Mouse (Mus musculus) hindbrain, embryonic 10.5 days (tissue): Measurements from ENCODE around the gene Mef2c. TPM values are rescaled to one million over a fixed set of nuclear protein-coding genes. Genes with fewer than 3 reads are reported as not detected.

ENCODE experiments used
- DNase-seq: peaks from one replicate; pipeline ENCODE4 v3.0.0-alpha.2; 2017; ENCODE audit warnings: low spot score
- H3K27ac ChIP-seq: fragments of 300-500 bp; sonication (generic); 2 replicates; pipeline ENCODE4 v1.5.1; 2016; ENCODE audit warnings: mild to moderate bottlenecking, moderate library complexity
- H3K27me3 ChIP-seq: fragments of 300-500 bp; sonication (generic); 2 replicates; pipeline ENCODE4 v1.6.1; 2016; ENCODE audit warnings: mild to moderate bottlenecking; ENCODE audit not compliant: poor library complexity, insufficient read depth, severe bottlenecking
- H3K36me3 ChIP-seq: fragments of 300-500 bp; sonication (generic); 2 replicates; pipeline ENCODE4 v1.6.1; 2016; ENCODE audit warnings: mild to moderate bottlenecking, moderate library complexity
- H3K4me1 ChIP-seq: fragments of 300-500 bp; sonication (generic); replicated peaks from 2 replicates; pipeline ENCODE4 v1.6.1; 2016; ENCODE audit warnings: mild to moderate bottlenecking
- H3K4me3 ChIP-seq: fragments of 300-500 bp; sonication (generic); 2 replicates; pipeline ENCODE4 v1.5.1; 2016; ENCODE audit warnings: mild to moderate bottlenecking, moderate library complexity
- H3K9me3 ChIP-seq: fragments of 300-500 bp; sonication (generic); 2 replicates; pipeline ENCODE4 v1.6.1; 2016; ENCODE audit warnings: mild to moderate bottlenecking, moderate library complexity
- WGBS: fragments of 180-500 bp; shearing (Covaris S2); methylation state at CpG from one replicate; pipeline ENCODE4 v1.1.7; 2016; 5-methylcytosine and 5-hydroxymethylcytosine counted together
- polyA plus RNA-seq: library from polyadenylated mRNA; unstranded; fragments of >200 nt; fragmentation: Nextera tagmentation; extraction: Ambion mirVana; gene quantifications from 2 replicates; pipeline ENCODE4 v1.2.1, GENCODE M21; 2016

Mef2c gene
- polyA plus RNA-seq, 1 experiment from 2014 or later = 17.3 TPM

- WGBS = 95% methylated on average over 3 of the region's 3 CpGs
Measured at GRCm38 (mm10) chr13:83497708-83498107, 6.1 kb upstream of the Mef2c start.

GRCm38 (mm10) chr13:83499526-83499925, 4.3 kb upstream of the Mef2c start:
- Histone ChIP-seq H3K36me3 (no peaks in the 10 kb centered on the region), H3K27ac (no peak overlapping the region), H3K9me3 (no peaks in the 10 kb centered on the region), H3K4me1 (no peaks in the 10 kb centered on the region), H3K27me3 (no peaks in the 10 kb centered on the region), H3K4me3 (no peak overlapping the region)
- 46% methylated on average over 4 of the region's 4 CpGs for WGBS
- no peak for DNase-seq

More at GRCm38 (mm10) chr13:83497708-83498107, 6.1 kb upstream of the Mef2c start:
- H3K9me3 ChIP-seq = no peaks in the 10 kb centered on the region
- no peaks in the 10 kb centered on the region for H3K36me3 ChIP-seq
- no peaks in the 10 kb centered on the region for H3K27me3 ChIP-seq
- no peak overlapping the region for H3K4me3 ChIP-seq
- H3K4me1 ChIP-seq = no peaks in the 10 kb centered on the region
- H3K27ac ChIP-seq = no peak overlapping the region
- no peak for DNase-seq

- H3K36me3 ChIP-seq = no peaks in the 10 kb centered on the region
- H3K9me3 ChIP-seq = no peaks in the 10 kb centered on the region
- no peak for DNase-seq
- no peaks in the 10 kb centered on the region for H3K27me3 ChIP-seq
- H3K4me1 ChIP-seq = no peaks in the 10 kb centered on the region
- WGBS = 91% methylated on average over 1 of the region's 1 CpGs
- H3K27ac ChIP-seq = no peak overlapping the region
- no peak overlapping the region for H3K4me3 ChIP-seq
Measured at GRCm38 (mm10) chr13:83507687-83508086, 3.9 kb downstream of the Mef2c start.

DNA sequence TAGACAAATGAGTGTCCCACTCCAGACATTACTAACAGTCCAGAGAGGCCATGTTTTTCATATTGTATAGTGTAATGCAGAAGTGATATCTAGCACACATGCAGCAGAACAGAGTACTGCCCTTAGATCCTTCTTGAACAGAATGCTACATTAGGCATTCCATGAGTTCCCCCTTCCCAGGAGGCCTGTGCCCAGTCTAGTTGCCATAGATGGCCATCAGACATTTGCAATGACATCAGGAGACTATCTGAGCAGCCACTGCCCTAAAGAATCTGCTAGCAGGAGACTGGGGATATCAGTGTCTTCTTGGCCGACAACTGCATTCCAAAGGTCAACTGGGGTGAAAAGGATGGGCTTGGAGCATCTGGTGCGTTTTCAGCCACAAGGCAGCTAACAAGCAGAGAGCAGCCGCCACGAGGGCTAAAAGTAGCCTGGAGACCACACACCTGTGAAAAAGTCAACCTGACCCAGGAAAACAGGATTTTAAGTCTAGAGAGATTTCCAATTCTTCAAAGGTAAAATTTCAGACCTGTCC, 11.2 kb downstream of the Mef2c start:
- Histone ChIP-seq H3K4me1 (peaks cover 6% of the 10 kb centered on the region; the same call in 1 of the 2 replicates), H3K27ac (no peak overlapping the region), H3K27me3 (no peaks in the 10 kb centered on the region), H3K36me3 (no peaks in the 10 kb centered on the region), H3K9me3 (no peaks in the 10 kb centered on the region), H3K4me3 (no peak overlapping the region)
- no peak for DNase-seq
- 53% methylated on average over 4 of the region's 4 CpGs for WGBS

- Histone ChIP-seq H3K27ac (peak overlapping the region; percentile 94), H3K4me1 (peaks cover 6% of the 10 kb centered on the region; the same call in 1 of the 2 replicates), H3K4me3 (peak overlapping the region; percentile 69), H3K36me3 (no peaks in the 10 kb centered on the region), H3K27me3 (0 out of 2 replicates have a peak, but pooled peaks cover 7% of the 10 kb centered on the region), H3K9me3 (no peaks in the 10 kb centered on the region)
- under 1% methylated on average over 26 of the region's 27 CpGs for WGBS
- DNase-seq = peak; percentile 81
Measured at GRCm38 (mm10) chr13:83517660-83518609, 14.1 kb downstream of the Mef2c start.

DNA sequence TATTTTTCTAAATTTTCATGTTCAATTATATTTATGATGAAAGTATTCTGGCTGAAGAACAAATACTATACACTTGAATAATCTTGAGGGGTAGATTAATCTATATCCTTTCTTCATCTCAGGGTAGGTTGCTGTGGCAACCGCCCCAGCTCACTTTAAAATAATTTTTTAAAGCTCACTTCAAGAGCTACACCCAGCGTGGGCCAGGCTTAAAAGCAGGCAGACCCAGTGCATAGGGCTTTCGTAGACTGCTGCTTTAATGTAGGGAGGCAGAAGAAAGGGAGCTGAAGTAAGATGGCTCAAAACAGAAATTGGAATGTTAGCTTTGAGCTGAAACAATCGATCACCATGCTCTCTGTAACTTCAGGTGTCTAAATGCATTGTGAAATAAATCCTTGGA, 17.0 kb downstream of the Mef2c start:
- Histone ChIP-seq H3K4me1 (peaks cover 16% of the 10 kb centered on the region; the same call in 1 of the 2 replicates), H3K9me3 (no peaks in the 10 kb centered on the region), H3K36me3 (no peaks in the 10 kb centered on the region), H3K4me3 (no peak overlapping the region), H3K27ac (no peak overlapping the region), H3K27me3 (peaks cover 18% of the 10 kb centered on the region; the same call in 1 of the 2 replicates)
- 71% methylated on average over 4 of the region's 4 CpGs for WGBS
- no peak for DNase-seq

- H3K36me3 ChIP-seq = no peaks in the 10 kb centered on the region
- DNase-seq = peak; percentile 72
- H3K9me3 ChIP-seq = no peaks in the 10 kb centered on the region
- 1% methylated on average over 35 of the region's 35 CpGs for WGBS
- H3K4me1 ChIP-seq = peaks cover 16% of the 10 kb centered on the region; the same call in 1 of the 2 replicates
- peaks cover 22% of the 10 kb centered on the region; the same call in 1 of the 2 replicates for H3K27me3 ChIP-seq
- H3K27ac ChIP-seq = peak overlapping the region; percentile 82; the same call in 1 of the 2 replicates
- H3K4me3 ChIP-seq = peak overlapping the region; percentile 65
Measured at GRCm38 (mm10) chr13:83523232-83523969, 19.6 kb downstream of the Mef2c start.

GRCm38 (mm10) chr13:83524159-83524901, 20.5 kb downstream of the Mef2c start:
- no peaks in the 10 kb centered on the region for H3K9me3 ChIP-seq
- peak; percentile 74 for DNase-seq
- peak overlapping the region; percentile 65 for H3K4me3 ChIP-seq
- H3K36me3 ChIP-seq = no peaks in the 10 kb centered on the region
- peaks cover 22% of the 10 kb centered on the region; the same call in 1 of the 2 replicates for H3K27me3 ChIP-seq
- peak overlapping the region; percentile 82 for H3K27ac ChIP-seq
- peaks cover 10% of the 10 kb centered on the region; the same call in 1 of the 2 replicates for H3K4me1 ChIP-seq
- WGBS = 1% methylated on average over 43 of the region's 43 CpGs

DNA sequence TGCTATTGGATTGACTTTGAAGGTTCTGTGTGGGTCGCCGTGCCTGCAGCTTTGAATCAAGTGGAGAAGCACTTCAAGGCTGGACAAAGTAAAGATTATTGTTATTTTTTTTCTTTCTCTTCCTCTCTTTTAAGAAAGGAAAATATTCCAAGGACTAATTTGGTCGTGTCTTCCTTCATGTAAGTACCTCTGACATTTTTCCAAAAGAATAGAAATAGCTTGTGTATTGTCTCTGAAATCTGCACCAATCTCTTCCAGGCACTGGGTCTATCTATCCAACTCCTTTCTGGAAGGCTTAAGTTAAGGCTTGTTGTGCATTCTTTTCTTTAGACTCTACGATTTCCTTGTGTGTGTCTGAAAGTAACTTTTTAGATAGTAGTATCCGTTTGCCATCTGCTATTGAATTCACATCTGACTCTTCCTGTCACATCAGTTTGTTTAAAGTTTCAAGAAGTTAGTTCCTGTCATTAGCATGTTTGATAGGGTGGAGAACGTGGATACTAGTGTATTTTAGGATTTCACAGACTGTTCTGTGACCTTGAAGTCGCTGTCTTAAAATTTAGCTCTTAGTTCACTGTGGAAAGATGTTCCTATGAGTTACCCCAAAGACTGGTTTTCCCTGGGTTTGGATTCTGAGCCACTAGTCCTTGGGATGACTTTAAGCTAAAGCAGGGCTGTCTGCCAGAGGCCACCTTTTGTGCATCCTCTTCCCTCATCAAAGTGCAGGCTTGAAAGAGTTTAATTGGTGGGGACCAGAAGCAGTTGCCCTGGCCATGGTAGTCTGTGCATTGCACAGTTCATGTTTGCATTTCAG, 21.3 kb downstream of the Mef2c start:
- Histone ChIP-seq H3K36me3 (no peaks in the 10 kb centered on the region), H3K27me3 (peaks cover 22% of the 10 kb centered on the region; the same call in 1 of the 2 replicates)
- DNase-seq = no peak

DNA sequence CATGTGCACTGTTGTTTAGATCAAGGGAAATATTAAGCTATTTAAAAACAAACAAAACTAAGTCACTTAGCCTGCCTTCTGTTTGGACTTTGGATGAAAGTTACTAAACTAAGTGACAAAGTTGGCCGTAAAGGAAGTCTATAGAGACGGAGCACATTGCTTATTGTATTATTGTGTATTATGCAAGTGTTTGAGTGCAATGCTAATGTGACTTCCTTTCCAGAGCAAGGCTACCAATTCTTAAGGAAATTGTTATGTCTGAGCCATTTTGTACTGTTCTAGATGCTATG, 21.8 kb downstream of the Mef2c start:
- H3K27ac ChIP-seq = peak overlapping the region; percentile 40; the same call in 1 of the 2 replicates
- DNase-seq = no peak
- no peaks in the 10 kb centered on the region for H3K36me3 ChIP-seq
- H3K27me3 ChIP-seq = peaks cover 22% of the 10 kb centered on the region; the same call in 1 of the 2 replicates
- H3K4me1 ChIP-seq = peaks cover 10% of the 10 kb centered on the region; the same call in 1 of the 2 replicates
- peak overlapping the region; percentile 65 for H3K4me3 ChIP-seq
- 69% methylated on average over 2 of the region's 2 CpGs for WGBS
- no peaks in the 10 kb centered on the region for H3K9me3 ChIP-seq

More for the DNA sequence above, 21.3 kb downstream of the Mef2c start:
- WGBS = 17% methylated on average over 7 of the region's 7 CpGs
- Histone ChIP-seq H3K9me3 (no peaks in the 10 kb centered on the region), H3K27ac (peak overlapping the region; percentile 82), H3K4me3 (peak overlapping the region; percentile 65), H3K4me1 (peaks cover 10% of the 10 kb centered on the region; the same call in 1 of the 2 replicates)

DNA sequence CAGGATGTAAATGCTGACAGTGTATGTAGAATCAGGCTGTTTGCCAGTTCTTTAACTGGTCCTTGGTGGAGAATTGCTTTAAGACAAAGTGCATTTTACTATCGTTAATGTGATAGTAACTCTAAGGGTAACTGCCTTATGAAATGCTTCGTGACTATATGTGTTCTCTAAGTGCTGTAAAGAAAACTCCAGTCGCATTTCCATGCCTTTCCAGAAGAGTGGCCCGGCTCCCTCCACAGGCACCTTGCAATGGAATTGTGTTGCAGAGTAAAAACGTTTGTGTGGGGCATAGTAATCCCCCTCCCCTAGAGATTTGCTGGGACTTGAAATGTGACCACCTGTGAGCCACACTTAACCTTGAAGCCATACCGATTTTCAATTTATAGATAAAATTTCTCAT, 22.2 kb downstream of the Mef2c start:
- H3K4me3 ChIP-seq = peak overlapping the region; percentile 65
- peaks cover 20% of the 10 kb centered on the region; the same call in 1 of the 2 replicates for H3K27me3 ChIP-seq
- H3K9me3 ChIP-seq = no peaks in the 10 kb centered on the region
- no peaks in the 10 kb centered on the region for H3K36me3 ChIP-seq
- H3K27ac ChIP-seq = no peak overlapping the region
- WGBS = 51% methylated on average over 6 of the region's 6 CpGs
- no peak for DNase-seq
- H3K4me1 ChIP-seq = peaks cover 10% of the 10 kb centered on the region; the same call in 1 of the 2 replicates
